Mouse (Mus musculus): ENCODE measurements around the gene St5. TPM values are rescaled to one million over a fixed set of nuclear protein-coding genes. Genes with fewer than 3 reads are reported as not detected.

Gene St5
- polyA plus RNA-seq, 1 experiment from 2014 or later, result 51.0 TPM

DNA sequence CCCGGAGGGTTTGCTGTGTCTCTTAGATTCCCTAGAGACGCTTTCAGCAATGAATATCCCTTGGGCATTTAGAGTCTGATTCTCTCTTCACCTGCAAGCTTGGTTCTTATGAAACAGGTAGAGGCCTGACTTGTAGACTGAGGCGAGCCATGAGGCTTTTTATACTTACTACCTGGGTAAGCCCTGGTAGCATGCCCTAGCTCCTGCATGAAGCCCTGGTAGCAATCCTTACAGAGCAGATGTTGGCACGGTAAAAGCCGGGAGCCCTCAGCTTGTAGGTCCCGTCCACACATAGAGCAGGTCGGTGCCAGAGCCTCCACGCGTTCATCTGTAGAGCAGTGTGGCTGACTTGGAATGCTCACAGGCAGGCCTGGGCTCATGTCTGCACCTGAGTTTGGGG lies 195.8 kb downstream of the St5 start:
- WGBS, result 34% methylated on average over 9 of the region's 9 CpGs
- Histone ChIP-seq H3K36me3 (no peaks in the 10 kb centered on the region), H3K9ac (no peak overlapping the region), H3K27me3 (replicated peaks) (no peaks in the 10 kb centered on the region), H3K9me3 (no peaks in the 10 kb centered on the region), H3K4me2 (replicated peaks) (peak overlapping the region; percentile 25; the same call in 1 of the 2 replicates), H3K4me3 (no peak overlapping the region), H3K27ac (no peak overlapping the region), H3K4me1 (peaks cover 11% of the 10 kb centered on the region)
- ATAC-seq (ENCODE audit: low FRiP score, low read depth), result no peak

GRCm38 (mm10) chr7:109507119-109507518 lies 196.3 kb downstream of the St5 start:
- Histone ChIP-seq H3K9me3 (no peaks in the 10 kb centered on the region), H3K36me3 (no peaks in the 10 kb centered on the region), H3K27ac (no peak overlapping the region), H3K9ac (no peak overlapping the region), H3K27me3 (replicated peaks) (no peaks in the 10 kb centered on the region), H3K4me1 (peaks cover 11% of the 10 kb centered on the region), H3K4me2 (replicated peaks) (peak overlapping the region; percentile 25; the same call in 1 of the 2 replicates), H3K4me3 (no peak overlapping the region)
- WGBS, result 4% methylated on average over 8 of the region's 8 CpGs
- peak; percentile 56; the same call in 1 of the 2 replicates for ATAC-seq (ENCODE audit: low FRiP score, low read depth)

DNA sequence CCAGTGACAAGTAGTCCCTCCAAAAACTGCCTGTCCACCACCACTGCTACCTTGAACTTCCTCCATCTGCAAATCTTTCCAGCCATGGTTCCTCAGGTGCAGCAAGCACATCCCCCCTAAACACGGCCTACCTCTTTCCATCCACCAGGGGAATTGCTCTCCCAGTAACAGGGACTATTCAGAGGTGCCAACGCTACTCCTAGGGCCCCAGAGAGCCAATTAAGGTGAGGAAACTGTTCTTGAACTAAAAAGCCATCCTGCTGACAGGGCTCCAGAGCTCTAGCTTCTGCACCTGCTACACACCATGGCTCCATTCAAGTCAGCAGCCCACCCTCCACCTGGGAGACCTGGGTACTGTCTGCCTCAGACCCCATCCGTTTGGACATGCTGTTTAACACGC lies 205.9 kb downstream of the St5 start:
- H3K9me3 ChIP-seq, result no peaks in the 10 kb centered on the region
- H3K36me3 ChIP-seq, result no peaks in the 10 kb centered on the region
- no peak for ATAC-seq (ENCODE audit: low FRiP score, low read depth)
- H3K27me3 ChIP-seq (replicated peaks), result peaks cover 3% of the 10 kb centered on the region; the same call in 1 of the 2 replicates
- no peak overlapping the region for H3K4me2 ChIP-seq (replicated peaks)
- WGBS, result 39% methylated on average over 4 of the region's 4 CpGs
- no peak overlapping the region for H3K4me3 ChIP-seq
- no peak overlapping the region for H3K27ac ChIP-seq
- peaks cover 13% of the 10 kb centered on the region for H3K4me1 ChIP-seq
- no peak overlapping the region for H3K9ac ChIP-seq

DNA sequence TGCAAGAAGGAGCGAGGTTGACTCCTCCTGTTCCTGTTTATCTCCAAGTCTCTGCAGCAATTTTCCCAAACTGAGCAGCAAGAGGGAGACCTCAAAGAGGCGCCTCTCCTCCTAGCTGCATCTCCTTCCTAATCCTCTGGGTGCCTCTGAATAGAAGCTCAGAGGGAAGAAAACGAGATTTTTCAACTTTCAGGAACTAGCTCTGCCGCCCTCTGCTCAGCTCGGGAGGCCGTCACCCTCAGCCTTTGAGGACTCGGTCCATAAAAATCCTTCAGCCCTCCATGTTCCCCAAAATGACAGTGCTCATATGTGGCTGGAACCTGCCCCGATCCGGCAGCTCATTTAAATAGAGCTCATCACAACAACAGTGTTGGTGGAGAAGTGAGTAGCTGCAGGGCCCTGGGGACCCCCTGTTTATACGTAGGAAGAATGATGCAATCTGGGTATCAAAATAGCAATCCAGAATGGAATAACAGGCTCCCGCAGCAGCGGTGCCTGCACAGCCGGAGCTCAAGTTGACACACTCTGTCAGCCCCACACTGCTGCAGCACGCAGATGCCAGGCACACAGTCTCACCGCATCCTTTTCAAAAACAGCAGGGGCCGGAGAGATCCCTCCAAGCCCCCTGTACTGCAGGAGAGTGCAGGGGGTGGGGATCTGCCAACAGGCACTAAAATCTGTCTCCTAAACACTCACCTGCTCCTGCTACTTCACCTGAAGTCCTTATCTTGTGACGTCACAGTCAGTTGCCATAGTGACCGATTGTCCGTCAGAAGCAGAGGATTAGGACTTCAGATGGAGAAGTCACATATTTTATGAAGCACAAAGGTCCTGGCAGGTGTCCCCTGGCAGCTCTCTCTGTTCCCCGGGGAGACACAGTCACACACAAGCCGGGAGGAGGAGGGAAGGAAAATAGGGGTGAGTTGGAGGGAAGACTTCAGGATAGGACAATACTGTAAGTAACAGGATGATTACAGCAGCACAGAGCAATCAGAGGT lies 209.8 kb downstream of the St5 start:
- ATAC-seq (ENCODE audit: low FRiP score, low read depth), result peak; percentile 82
- Histone ChIP-seq H3K27me3 (replicated peaks) (peaks cover 3% of the 10 kb centered on the region), H3K4me1 (peaks cover 13% of the 10 kb centered on the region), H3K4me2 (replicated peaks) (peak overlapping the region; percentile 55), H3K9ac (peak overlapping the region; percentile 40; the same call in 1 of the 2 replicates), H3K4me3 (0 out of 2 replicates have a peak overlapping the region, but pooled peaks have one; percentile 11), H3K27ac (no peak overlapping the region), H3K9me3 (no peaks in the 10 kb centered on the region), H3K36me3 (no peaks in the 10 kb centered on the region)
- WGBS, result 12% methylated on average over 21 of the region's 21 CpGs

GRCm38 (mm10) chr7:109492616-109493318 lies 210.6 kb downstream of the St5 start:
- 68% methylated on average over 18 of the region's 18 CpGs for WGBS
- Histone ChIP-seq H3K9ac (no peak overlapping the region), H3K27me3 (replicated peaks) (peaks cover 3% of the 10 kb centered on the region), H3K9me3 (no peaks in the 10 kb centered on the region), H3K4me2 (replicated peaks) (peak overlapping the region; percentile 55), H3K27ac (no peak overlapping the region), H3K4me3 (no peak overlapping the region), H3K36me3 (no peaks in the 10 kb centered on the region), H3K4me1 (peaks cover 13% of the 10 kb centered on the region)
- no peak for ATAC-seq (ENCODE audit: low FRiP score, low read depth)

- no peak overlapping the region for H3K9ac ChIP-seq
- H3K27me3 ChIP-seq (replicated peaks), result no peaks in the 10 kb centered on the region
- H3K36me3 ChIP-seq, result no peaks in the 10 kb centered on the region
- no peaks in the 10 kb centered on the region for H3K9me3 ChIP-seq
- H3K4me1 ChIP-seq, result no peaks in the 10 kb centered on the region
- H3K4me2 ChIP-seq (replicated peaks), result no peak overlapping the region
- ATAC-seq (ENCODE audit: low FRiP score, low read depth), result no peak
- no peak overlapping the region for H3K27ac ChIP-seq
- H3K4me3 ChIP-seq, result no peak overlapping the region
- WGBS, result 68% methylated on average over 5 of the region's 5 CpGs
Observed at GRCm38 (mm10) chr7:109484221-109484620, 219.2 kb downstream of the St5 start.

DNA sequence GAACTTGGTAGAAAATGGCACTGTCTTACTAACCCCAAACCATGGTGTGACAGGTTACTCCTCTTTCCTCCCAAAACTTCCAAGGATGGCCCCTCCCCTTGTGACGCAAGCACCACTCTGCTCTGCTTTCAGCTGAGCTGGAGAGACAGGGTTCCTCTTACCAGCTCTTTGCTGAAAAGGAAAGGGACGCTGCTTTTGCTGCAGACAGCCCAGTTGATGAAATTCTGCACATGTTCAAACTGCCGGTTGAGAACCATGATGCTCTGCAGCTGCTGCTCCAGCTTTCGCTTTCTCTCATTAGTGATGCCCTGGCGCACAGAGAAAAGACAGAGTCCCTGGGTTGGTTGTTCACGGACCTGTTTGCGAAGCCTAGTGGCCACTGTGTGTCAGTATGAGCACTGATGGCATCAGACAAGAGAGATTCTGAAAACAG lies 222.6 kb downstream of the St5 start:
- H3K4me1 ChIP-seq, result no peaks in the 10 kb centered on the region
- no peak overlapping the region for H3K4me3 ChIP-seq
- ATAC-seq (ENCODE audit: low FRiP score, low read depth), result peak; percentile 61; the same call in 1 of the 2 replicates
- no peaks in the 10 kb centered on the region for H3K27me3 ChIP-seq (replicated peaks)
- 34% methylated on average over 7 of the region's 7 CpGs for WGBS
- H3K36me3 ChIP-seq, result no peaks in the 10 kb centered on the region
- H3K4me2 ChIP-seq (replicated peaks), result peak overlapping the region; percentile 35
- no peak overlapping the region for H3K27ac ChIP-seq
- H3K9ac ChIP-seq, result no peak overlapping the region
- H3K9me3 ChIP-seq, result no peaks in the 10 kb centered on the region

GRCm38 (mm10) chr7:109477926-109478325 lies 225.5 kb downstream of the St5 start:
- Histone ChIP-seq H3K36me3 (no peaks in the 10 kb centered on the region), H3K4me1 (no peaks in the 10 kb centered on the region), H3K9ac (no peak overlapping the region), H3K27ac (no peak overlapping the region), H3K4me2 (replicated peaks) (no peak overlapping the region), H3K27me3 (replicated peaks) (no peaks in the 10 kb centered on the region), H3K4me3 (no peak overlapping the region), H3K9me3 (no peaks in the 10 kb centered on the region)
- 91% methylated on average over 3 of the region's 3 CpGs for WGBS
- ATAC-seq (ENCODE audit: low FRiP score, low read depth), result no peak

Small RNA genes lying within 50 kb of the gene (microRNA-seq; reads per million reads assigned to microRNA genes)
- gene Gm47284, result 2.4 reads per million, percentile 4 among the genes with 10 or more reads in this experiment

Other genes starting within 250 kb of the St5 start
- gene Trim66, start 195.5 kb downstream of the St5 start, polyA plus RNA-seq (2016; fragmentation: Nextera tagmentation; extraction: Ambion mirVana), result 0.05 and 0.14 TPM in 2 replicates
- gene Rpl27a, start 184.5 kb downstream of the St5 start, polyA plus RNA-seq (2016; fragmentation: Nextera tagmentation; extraction: Ambion mirVana), result 88.0 and 90.4 TPM in 2 replicates
- 16.1 and 17.6 TPM in 2 replicates for gene Akip1, start 85 bp upstream of the St5 start, polyA plus RNA-seq (2016; fragmentation: Nextera tagmentation; extraction: Ambion mirVana)
- not detected in 2 replicates for gene BC051019, start 20.2 kb upstream of the St5 start, polyA plus RNA-seq (2016; fragmentation: Nextera tagmentation; extraction: Ambion mirVana)
- 0.31 TPM in 1 of 2 replicates, not detected in the other for gene Ascl3, start 28.1 kb upstream of the St5 start, polyA plus RNA-seq (2016; fragmentation: Nextera tagmentation; extraction: Ambion mirVana)
- 68.4 and 74.2 TPM in 2 replicates for gene Tmem9b, start 49.3 kb upstream of the St5 start, polyA plus RNA-seq (2016; fragmentation: Nextera tagmentation; extraction: Ambion mirVana)
- gene Nrip3, start 78.4 kb upstream of the St5 start, polyA plus RNA-seq (2016; fragmentation: Nextera tagmentation; extraction: Ambion mirVana), result 1.6 and 2.7 TPM in 2 replicates
- 13.1 and 13.4 TPM in 2 replicates for gene Scube2, start 162.1 kb upstream of the St5 start, polyA plus RNA-seq (2016; fragmentation: Nextera tagmentation; extraction: Ambion mirVana)